Mouse (Mus musculus) heart, embryonic 15.5 days (tissue): ENCODE data around the gene Prkrip1. TPM values are rescaled to one million over a fixed set of nuclear protein-coding genes. Genes with fewer than 3 reads are reported as not detected.
"Not testable (repeated sequence)": the region's sequence is repeated elsewhere in the genome, so short reads cannot be mapped to it uniquely, and the experiment has no call there.

Experiments
- ATAC-seq: fragments of 200-750 bp; cut with Nextera tagmentation; replicated peaks from 2 replicates; pipeline ENCODE4 v1.8.0; 2017; ENCODE audit warnings: low read depth, moderate TSS enrichment; ENCODE audit not compliant: insufficient number of reproducible peaks, insufficient read depth, low FRiP score
- H3K27ac ChIP-seq: fragments of 300-500 bp; sonication (generic); 2 replicates; pipeline ENCODE4 v1.5.1; 2015; ENCODE audit warnings: mild to moderate bottlenecking, inconsistent platforms
- H3K27me3 ChIP-seq: fragments of 300-500 bp; sonication (generic); 2 replicates; pipeline ENCODE4 v1.6.1; 2015; ENCODE audit warnings: inconsistent platforms
- H3K36me3 ChIP-seq: fragments of 300-500 bp; sonication (generic); 2 replicates; pipeline ENCODE4 v1.6.1; 2015; ENCODE audit warnings: mild to moderate bottlenecking, inconsistent platforms
- H3K4me1 ChIP-seq: fragments of 300-500 bp; sonication (generic); replicated peaks from 2 replicates; pipeline ENCODE4 v1.6.1; 2015; ENCODE audit warnings: inconsistent platforms
- H3K4me2 ChIP-seq: fragments of 300-500 bp; sonication (generic); 2 replicates; pipeline ENCODE4 v1.6.1; 2015; ENCODE audit warnings: inconsistent platforms, mild to moderate bottlenecking, moderate library complexity
- H3K4me3 ChIP-seq: fragments of 300-500 bp; sonication (generic); 2 replicates; pipeline ENCODE4 v1.5.1; 2015; ENCODE audit warnings: mild to moderate bottlenecking, inconsistent platforms
- H3K9ac ChIP-seq: fragments of 300-500 bp; sonication (generic); 2 replicates; pipeline ENCODE4 v1.6.1; 2015; ENCODE audit warnings: mild to moderate bottlenecking, inconsistent platforms
- H3K9me3 ChIP-seq: fragments of 300-500 bp; sonication (generic); replicated peaks from 2 replicates; pipeline ENCODE4 v1.6.1; 2016; ENCODE audit warnings: inconsistent platforms
- WGBS: fragments of 180-500 bp; shearing (Covaris S2); methylation state at CpG from one replicate; pipeline ENCODE4 v1.1.7; 2015; ENCODE audit warnings: mixed read lengths; 5-methylcytosine and 5-hydroxymethylcytosine counted together
- polyA plus RNA-seq: library from polyadenylated mRNA; unstranded; fragments of >200 nt; fragmentation: Nextera tagmentation; extraction: Ambion mirVana; gene quantifications from 2 replicates; pipeline ENCODE4 v1.2.1, GENCODE M21; 2015

Prkrip1 gene
- polyA plus RNA-seq, 1 experiment from 2014 or later: 34.6 TPM

DNA sequence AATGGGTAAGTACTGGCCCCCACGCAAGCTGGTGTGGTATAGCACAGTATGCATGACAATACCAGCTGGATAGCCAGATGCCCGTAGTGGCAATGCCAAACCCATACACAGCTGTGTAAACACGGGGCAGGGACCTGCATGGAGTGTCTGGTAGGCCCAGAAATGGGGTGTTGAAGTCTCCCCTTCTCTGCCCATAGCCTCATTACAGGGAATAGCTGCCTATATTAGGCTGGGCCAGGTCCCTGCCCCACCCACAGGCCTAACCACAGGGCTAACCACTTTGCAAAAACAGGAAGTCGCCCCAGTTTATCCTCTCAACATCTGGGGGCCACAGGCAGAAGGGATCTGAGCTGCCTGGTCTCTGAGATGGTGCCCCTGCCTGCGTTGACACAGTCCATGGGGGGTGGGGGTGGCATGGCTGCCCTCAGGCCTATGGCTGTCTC is 49.6 kb downstream of the Prkrip1 start:
- 57% methylated on average over 5 of the region's 5 CpGs for WGBS
- not testable (repeated sequence) for H3K27ac ChIP-seq, H3K4me3 ChIP-seq, H3K4me2 ChIP-seq, H3K27me3 ChIP-seq, ATAC-seq, H3K36me3 ChIP-seq, H3K9me3 ChIP-seq, H3K9ac ChIP-seq, H3K4me1 ChIP-seq

DNA sequence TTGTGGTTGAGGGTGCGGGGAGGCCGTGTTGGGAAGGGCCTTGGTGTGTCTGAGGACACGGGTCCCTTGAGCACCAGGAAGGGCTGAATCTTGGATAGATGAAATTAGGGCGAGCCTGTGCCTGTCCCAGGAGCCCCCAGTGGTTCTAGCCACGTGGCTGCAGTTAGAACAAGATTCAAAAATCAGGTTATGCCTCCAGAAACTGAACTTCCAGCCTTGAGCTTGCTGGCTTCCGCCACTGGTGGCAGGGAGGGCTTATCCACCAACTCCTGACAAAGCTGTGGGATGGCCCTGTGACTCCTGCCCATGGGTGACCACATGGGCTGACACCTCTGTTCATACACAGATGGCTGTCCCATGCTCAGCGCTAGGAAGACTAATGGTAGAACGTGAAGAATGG is 51.1 kb downstream of the Prkrip1 start:
- H3K4me3 ChIP-seq: no peak overlapping the region
- no peaks in the 10 kb centered on the region for H3K27me3 ChIP-seq
- no peaks in the 10 kb centered on the region for H3K9me3 ChIP-seq
- H3K9ac ChIP-seq: no peak overlapping the region
- no peak for ATAC-seq
- H3K4me1 ChIP-seq: no peaks in the 10 kb centered on the region
- no peak overlapping the region for H3K27ac ChIP-seq
- H3K36me3 ChIP-seq: no peaks in the 10 kb centered on the region
- no peak overlapping the region for H3K4me2 ChIP-seq
- WGBS: 65% methylated on average over 8 of the region's 8 CpGs

DNA sequence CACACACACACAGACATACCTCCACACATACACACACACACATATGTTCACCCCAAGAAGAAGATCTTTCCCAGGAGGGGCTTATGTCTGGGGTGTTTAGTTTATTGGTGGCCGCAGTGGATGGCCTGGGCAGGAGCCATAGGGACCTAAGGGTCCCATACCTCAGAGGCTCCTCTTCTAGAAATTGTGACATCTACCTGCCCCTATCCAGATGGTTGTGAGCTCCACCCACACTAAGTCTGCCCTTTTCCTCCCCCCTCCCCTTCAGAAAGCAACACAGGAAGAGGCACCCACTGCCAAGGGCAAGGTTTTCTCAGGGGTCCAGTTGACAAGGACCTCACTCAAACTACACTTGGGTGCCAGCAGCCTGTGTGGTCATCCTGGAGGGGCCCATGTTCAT is 51.8 kb downstream of the Prkrip1 start:
- no peaks in the 10 kb centered on the region for H3K9me3 ChIP-seq
- 88% methylated on average over 1 of the region's 1 CpGs for WGBS
- H3K9ac ChIP-seq: no peak overlapping the region
- H3K27ac ChIP-seq: no peak overlapping the region
- H3K4me1 ChIP-seq: no peaks in the 10 kb centered on the region
- no peak for ATAC-seq
- H3K4me3 ChIP-seq: no peak overlapping the region
- H3K36me3 ChIP-seq: peaks cover 3% of the 10 kb centered on the region
- H3K27me3 ChIP-seq: no peaks in the 10 kb centered on the region
- H3K4me2 ChIP-seq: no peak overlapping the region

DNA sequence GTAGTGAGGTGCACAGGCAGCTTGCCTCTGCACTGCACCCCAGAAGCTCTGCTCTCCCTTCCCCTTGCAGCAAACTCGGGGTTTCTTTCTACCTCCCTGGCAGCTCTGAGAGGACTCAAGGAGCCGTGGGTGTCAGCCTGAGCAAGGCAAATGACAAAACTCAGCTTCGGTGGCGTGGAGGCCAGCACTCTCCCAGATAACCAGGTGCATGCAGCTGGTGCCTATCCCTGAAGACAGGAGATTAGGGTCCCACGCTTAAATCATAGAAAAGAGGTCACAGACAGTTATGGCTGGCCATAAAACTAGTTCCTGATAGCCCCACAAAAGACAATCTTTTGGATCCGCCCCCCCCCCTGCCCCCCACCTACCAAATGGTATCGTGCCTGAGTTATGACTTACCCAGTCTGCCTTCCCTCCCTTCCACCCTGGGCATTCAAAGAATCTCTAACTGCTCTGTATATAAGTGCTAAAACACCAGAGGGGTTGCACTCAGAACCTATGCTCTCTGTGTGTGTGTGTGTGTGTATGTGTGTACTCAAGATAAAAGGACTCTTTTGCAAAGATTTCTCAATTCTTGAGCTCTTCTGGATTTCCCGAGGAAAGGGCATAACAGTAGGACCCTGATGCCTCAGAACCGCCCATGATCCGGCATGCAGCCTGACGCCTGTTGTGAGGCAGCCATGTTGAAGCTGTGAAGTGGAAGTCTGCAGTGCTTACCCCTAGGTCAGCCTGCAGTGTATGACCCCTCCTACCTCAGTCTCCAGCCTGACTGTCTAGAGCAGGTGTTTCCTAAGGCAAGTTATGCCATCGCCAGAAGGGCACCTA is 53.9 kb downstream of the Prkrip1 start:
- ATAC-seq: no peak
- Histone ChIP-seq H3K9me3 (no peaks in the 10 kb centered on the region), H3K4me3 (no peak overlapping the region), H3K36me3 (peaks cover 25% of the 10 kb centered on the region), H3K27me3 (no peaks in the 10 kb centered on the region), H3K9ac (no peak overlapping the region), H3K4me1 (no peaks in the 10 kb centered on the region), H3K4me2 (no peak overlapping the region), H3K27ac (no peak overlapping the region)
- WGBS: 58% methylated on average over 12 of the region's 12 CpGs

DNA sequence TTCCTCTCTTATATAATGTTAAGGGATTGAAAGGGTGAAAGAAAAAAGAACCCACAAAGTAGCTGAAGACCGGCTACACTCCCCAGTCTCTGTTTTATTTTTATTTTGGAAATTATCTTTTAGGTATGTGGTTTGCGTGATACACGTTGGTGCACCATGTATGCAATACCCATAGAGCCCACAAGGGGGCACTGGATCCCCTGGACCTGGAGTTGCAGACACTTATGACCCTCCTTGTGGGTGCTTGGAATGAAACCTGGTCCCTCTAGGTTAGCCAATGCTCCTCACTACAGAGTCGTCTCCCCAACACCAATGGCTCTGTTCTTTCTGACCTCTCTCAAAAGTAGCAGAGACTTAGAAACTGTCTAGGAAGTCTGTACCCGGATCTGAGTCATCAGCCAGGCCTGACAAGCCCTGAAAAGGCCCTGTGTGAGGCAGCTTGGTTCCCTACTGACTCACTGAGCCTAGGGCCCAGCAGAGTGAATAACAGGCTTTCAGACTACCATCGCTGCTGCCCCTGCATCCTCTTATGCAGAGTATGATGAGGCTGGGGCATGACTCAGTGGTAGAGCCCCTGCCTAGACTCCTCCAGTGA is 55.5 kb downstream of the Prkrip1 start:
- H3K27ac ChIP-seq: no peak overlapping the region
- no peak for ATAC-seq
- H3K9me3 ChIP-seq: no peaks in the 10 kb centered on the region
- H3K27me3 ChIP-seq: no peaks in the 10 kb centered on the region
- peaks cover 31% of the 10 kb centered on the region for H3K36me3 ChIP-seq
- H3K4me2 ChIP-seq: no peak overlapping the region
- no peak overlapping the region for H3K9ac ChIP-seq
- no peak overlapping the region for H3K4me3 ChIP-seq
- 86% methylated on average over 6 of the region's 6 CpGs for WGBS
- H3K4me1 ChIP-seq: no peaks in the 10 kb centered on the region

DNA sequence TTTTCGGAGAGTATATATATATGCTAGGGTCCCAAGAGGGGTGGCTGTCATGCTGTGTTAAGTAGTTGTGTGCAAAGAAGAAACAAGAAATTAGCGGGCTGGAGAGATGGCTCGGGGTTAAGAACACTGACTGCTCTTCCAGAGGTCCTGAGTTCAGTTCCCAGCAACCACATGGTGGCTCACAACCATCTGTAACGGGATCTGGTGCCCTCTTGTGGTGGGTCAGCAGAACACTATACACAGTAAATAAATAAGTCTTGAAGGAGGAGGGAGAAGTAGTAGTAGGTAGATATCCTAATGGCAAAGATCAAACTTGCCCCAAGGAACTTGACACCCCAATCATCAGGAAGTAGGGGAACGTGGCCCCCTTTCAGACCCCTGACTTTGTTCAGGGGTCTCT is 56.0 kb downstream of the Prkrip1 start:
- no peak for ATAC-seq
- Histone ChIP-seq H3K36me3 (peaks cover 31% of the 10 kb centered on the region), H3K4me3 (no peak overlapping the region), H3K27me3 (no peaks in the 10 kb centered on the region), H3K27ac (no peak overlapping the region), H3K4me1 (0 out of 2 replicates have a peak, but pooled peaks cover under 1% of the 10 kb centered on the region), H3K9me3 (no peaks in the 10 kb centered on the region), H3K4me2 (no peak overlapping the region), H3K9ac (no peak overlapping the region)
- 85% methylated on average over 5 of the region's 5 CpGs for WGBS

DNA sequence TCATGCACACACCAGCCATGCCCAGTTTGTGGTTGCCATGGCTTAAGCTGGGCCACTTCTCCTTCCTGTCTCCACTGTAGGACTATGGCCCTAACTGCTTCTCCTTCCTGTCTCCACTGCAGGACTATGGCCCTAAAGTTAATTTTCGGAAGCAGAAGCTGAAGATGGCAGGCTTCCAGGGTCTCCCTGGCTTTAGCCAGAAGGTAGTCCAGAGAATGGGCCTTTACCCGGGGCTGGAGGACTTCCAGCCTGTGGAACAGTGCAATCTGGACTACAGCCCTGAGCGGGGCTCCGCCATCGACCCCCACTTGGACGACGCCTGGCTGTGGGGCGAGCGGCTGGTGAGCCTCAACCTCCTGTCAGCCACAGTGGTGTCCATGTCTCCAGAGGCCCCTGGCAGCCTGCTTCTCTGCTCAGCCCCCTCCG is 58.7 kb downstream of the Prkrip1 start:
- Histone ChIP-seq H3K4me2 (no peak overlapping the region), H3K4me3 (no peak overlapping the region), H3K9me3 (no peaks in the 10 kb centered on the region), H3K4me1 (peaks cover 14% of the 10 kb centered on the region), H3K27me3 (no peaks in the 10 kb centered on the region), H3K36me3 (peaks cover 31% of the 10 kb centered on the region), H3K27ac (no peak overlapping the region), H3K9ac (no peak overlapping the region)
- WGBS: 85% methylated on average over 10 of the region's 10 CpGs
- ATAC-seq: no peak

DNA sequence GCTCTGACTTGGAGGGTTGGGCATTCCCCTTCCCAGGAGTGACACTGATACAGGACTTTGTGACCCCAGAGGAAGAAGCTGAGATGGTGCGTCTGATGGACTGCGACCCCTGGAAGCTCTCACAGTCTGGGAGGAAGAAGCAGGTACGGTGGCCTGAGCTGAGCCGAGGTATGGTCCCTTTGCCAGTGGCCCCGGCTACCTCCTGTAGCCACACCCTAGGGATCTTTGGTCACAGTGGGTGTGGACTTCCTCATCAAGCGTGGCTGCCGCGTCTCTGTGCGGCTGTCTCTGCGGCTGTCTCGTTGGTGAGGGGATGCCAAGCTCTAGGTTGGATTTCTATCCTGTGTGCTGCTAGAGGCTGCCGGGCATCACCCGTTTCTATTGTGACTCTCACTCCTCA is 59.4 kb downstream of the Prkrip1 start:
- Histone ChIP-seq H3K9me3 (no peaks in the 10 kb centered on the region), H3K4me3 (no peak overlapping the region), H3K4me1 (peaks cover 18% of the 10 kb centered on the region), H3K4me2 (no peak overlapping the region), H3K27ac (no peak overlapping the region), H3K36me3 (peaks cover 31% of the 10 kb centered on the region), H3K9ac (no peak overlapping the region), H3K27me3 (no peaks in the 10 kb centered on the region)
- no peak for ATAC-seq
- WGBS: 93% methylated on average over 13 of the region's 13 CpGs

DNA sequence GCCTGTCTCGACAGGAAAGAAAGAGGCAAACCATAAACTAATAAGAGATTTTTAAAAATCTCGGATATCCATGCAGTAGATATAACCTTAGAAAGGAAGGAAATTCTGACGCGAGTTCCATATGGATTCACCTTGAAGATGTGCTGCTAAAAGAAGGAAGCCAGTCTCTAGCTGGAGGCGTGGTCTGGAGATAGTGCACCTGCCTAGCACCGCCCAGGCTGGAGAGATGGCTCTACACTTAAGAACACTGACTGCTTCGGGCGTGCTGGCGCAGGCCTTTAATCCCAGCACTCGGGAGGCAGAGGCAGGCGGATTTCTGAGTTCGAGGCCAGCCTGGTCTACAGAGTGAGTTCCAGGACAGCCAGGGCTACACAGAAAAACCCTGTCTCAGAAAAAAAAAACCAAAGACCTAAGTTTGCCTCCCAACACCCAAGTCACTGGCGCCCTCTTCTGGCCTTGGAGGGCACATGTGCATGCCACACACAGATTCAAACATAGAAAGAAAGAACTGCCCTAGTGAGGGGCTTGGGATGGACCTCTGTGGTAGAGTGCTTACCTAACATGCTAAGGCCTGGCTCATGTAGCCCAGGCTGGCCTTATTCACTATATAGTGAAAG is 61.0 kb downstream of the Prkrip1 start:
- no peak for ATAC-seq
- Histone ChIP-seq H3K4me2 (no peak overlapping the region), H3K4me3 (no peak overlapping the region)

DNA sequence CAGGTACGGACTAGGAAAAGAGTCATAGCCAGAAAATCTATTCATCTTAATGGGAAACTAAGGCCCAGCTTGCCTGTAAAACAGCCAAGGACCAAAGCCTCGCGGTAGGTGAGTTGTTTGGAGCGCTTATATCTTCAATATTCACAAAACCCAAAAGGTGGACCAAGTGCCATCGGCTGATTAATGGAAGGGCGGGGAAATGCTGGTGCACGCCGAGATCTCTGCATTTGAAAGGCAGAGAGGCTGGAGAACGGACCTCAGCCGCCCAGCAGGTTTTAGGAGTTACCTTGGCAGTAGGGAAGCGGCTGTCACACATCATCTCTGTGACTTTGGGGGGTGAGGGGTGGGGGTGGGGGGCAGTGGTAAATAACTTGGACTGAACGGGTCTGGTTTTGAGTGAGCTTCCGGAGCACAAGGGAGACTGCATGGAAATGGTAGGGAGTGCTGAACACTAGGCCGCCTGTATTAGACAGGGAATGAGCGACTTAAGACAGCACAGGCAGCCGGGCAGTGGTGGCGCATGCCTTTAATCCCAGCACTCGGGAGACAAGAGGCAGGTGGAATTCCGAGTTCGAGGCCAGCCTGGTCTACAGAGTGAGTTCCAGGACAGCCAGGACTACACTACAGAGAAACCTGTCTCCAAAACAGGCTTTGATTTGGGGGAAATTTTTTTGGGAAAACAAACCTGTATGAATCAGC is 62.3 kb downstream of the Prkrip1 start:
- Histone ChIP-seq H3K4me1 (peaks cover 18% of the 10 kb centered on the region), H3K4me2 (peak overlapping the region; percentile 79), H3K4me3 (peak overlapping the region; percentile 70), H3K27ac (peak overlapping the region; percentile 49), H3K9me3 (no peaks in the 10 kb centered on the region), H3K9ac (peak overlapping the region; percentile 62), H3K27me3 (no peaks in the 10 kb centered on the region), H3K36me3 (peaks cover 35% of the 10 kb centered on the region)
- no peak for ATAC-seq
- 5% methylated on average over 20 of the region's 20 CpGs for WGBS

More for the DNA sequence above, 61.0 kb downstream of the Prkrip1 start:
- Histone ChIP-seq H3K27ac (no peak overlapping the region), H3K27me3 (no peaks in the 10 kb centered on the region), H3K9me3 (no peaks in the 10 kb centered on the region), H3K36me3 (peaks cover 33% of the 10 kb centered on the region), H3K9ac (no peak overlapping the region), H3K4me1 (peaks cover 18% of the 10 kb centered on the region)
- 74% methylated on average over 13 of the region's 13 CpGs for WGBS
